Mouse (Mus musculus): ENCODE results near the gene Fcer2a.

- TF ChIP-seq CTCF (IDR thresholded peaks at IDR 0.05) (no peak), EP300 (IDR thresholded peaks at IDR 0.05) (no peak)
Observed at GRCm38 (mm10) chr8:3701491-3701890, 7.5 kb upstream of the Fcer2a start.
